8 mouse cellular contexts compared by ENCODE assay signal in the genomic region with DNA sequence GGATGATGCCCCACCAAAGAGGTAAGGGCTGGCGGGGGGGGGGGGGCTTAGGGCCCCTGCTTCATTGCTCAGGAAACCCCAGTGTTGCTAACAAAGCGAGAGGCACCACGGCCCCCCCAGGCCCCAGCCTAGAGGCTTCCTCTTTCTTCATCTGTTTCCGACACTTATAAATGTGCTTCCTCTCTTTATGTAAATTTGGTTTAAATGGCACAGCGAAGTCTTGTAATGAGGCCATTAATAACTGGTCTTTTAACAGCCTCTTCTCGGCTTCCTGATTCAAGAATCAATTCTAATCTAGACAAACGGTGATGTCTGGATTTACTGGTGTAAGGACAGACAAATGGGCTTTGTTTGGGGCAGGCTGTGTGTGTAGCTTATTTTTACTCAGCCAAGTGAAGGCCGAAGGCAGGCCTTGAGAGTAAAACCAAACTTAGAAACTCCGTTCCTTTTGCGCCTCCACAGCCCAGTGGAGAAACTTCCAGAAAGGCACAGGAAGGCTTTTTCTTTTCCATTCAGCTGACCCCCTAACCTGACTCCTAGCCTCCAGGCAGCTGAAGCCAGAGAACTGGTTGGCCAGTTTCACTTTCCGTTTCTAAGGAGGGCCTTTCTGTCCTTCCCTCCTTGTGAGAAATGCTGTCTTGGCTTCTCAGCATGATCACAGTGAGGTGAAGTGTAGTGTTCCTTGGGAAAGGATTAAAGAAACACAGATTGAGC. TPM values are rescaled to one million over a fixed set of nuclear protein-coding genes. Genes with fewer than 3 reads are reported as not detected.
DNase-seq lines count a peak whose midpoint lies in the region; ATAC-seq lines count a peak whose summit lies in the region.

No protein-coding gene starts in this region.

- ATAC-seq in forebrain, embryonic 14.5 days = no peak
- no peak for ATAC-seq in forebrain, embryonic 13.5 days
- ATAC-seq in hindbrain, embryonic 11.5 days (ENCODE audit: low FRiP score) = no peak
- ATAC-seq in neural tube, embryonic 14.5 days (ENCODE audit: low read depth) = no peak
- no peak for ATAC-seq in frontal cortex, adult (ENCODE audit: low TSS enrichment)

- H3K9ac ChIP-seq in forebrain, embryonic 14.5 days (ENCODE audit: low read length) = no peak overlapping the region
- no peak overlapping the region for H3K9ac ChIP-seq in forebrain, embryonic 13.5 days
- H3K9ac ChIP-seq in hindbrain, embryonic 11.5 days (ENCODE audit: low read depth, low read length) = no peak overlapping the region
- no peak overlapping the region for H3K9ac ChIP-seq in neural tube, embryonic 14.5 days (replicated peaks; ENCODE audit: low read depth, low read length)

- H3K36me3 ChIP-seq in forebrain, embryonic 14.5 days (ENCODE audit: control insufficient read depth, insufficient read depth, low read length) = no peaks in the 10 kb centered on the region
- H3K36me3 ChIP-seq in forebrain, embryonic 13.5 days (ENCODE audit: poor library complexity, severe bottlenecking) = no peaks in the 10 kb centered on the region
- no peaks in the 10 kb centered on the region for H3K36me3 ChIP-seq in hindbrain, embryonic 11.5 days (ENCODE audit: control insufficient read depth, insufficient read depth, low read length)
- no peaks in the 10 kb centered on the region for H3K36me3 ChIP-seq in neural tube, embryonic 14.5 days (ENCODE audit: control insufficient read depth, insufficient read depth, low read length)

- WGBS in forebrain, embryonic 14.5 days = 45% methylated on average over 11 of the region's 11 CpGs
- 40% methylated on average over 11 of the region's 11 CpGs for WGBS in forebrain, embryonic 13.5 days
- 60% methylated on average over 11 of the region's 11 CpGs for whole genome bisulfite sequencing in hindbrain, embryonic 11.5 days
- WGBS in neural tube, embryonic 14.5 days = 30% methylated on average over 11 of the region's 11 CpGs

- no peak overlapping the region for H3K4me3 ChIP-seq in forebrain, embryonic 14.5 days (ENCODE audit: low read depth, low read length)
- H3K4me3 ChIP-seq in forebrain, embryonic 13.5 days = no peak overlapping the region
- no peak overlapping the region for H3K4me3 ChIP-seq in hindbrain, embryonic 11.5 days (ENCODE audit: low read depth, low read length)
- H3K4me3 ChIP-seq in neural tube, embryonic 14.5 days (ENCODE audit: low read depth, low read length) = no peak overlapping the region

- no peaks in the 10 kb centered on the region for H3K9me3 ChIP-seq in forebrain, embryonic 14.5 days (replicated peaks; ENCODE audit: control insufficient read depth, low read length)
- no peaks in the 10 kb centered on the region for H3K9me3 ChIP-seq in forebrain, embryonic 13.5 days (replicated peaks)
- H3K9me3 ChIP-seq in hindbrain, embryonic 11.5 days (ENCODE audit: control insufficient read depth, low read length) = no peaks in the 10 kb centered on the region
- no peaks in the 10 kb centered on the region for H3K9me3 ChIP-seq in neural tube, embryonic 14.5 days (ENCODE audit: control insufficient read depth, low read length)

- no peak overlapping the region for H3K27ac ChIP-seq in forebrain, embryonic 14.5 days (ENCODE audit: low read depth, low read length)
- H3K27ac ChIP-seq in forebrain, embryonic 13.5 days = no peak overlapping the region
- no peak overlapping the region for H3K27ac ChIP-seq in hindbrain, embryonic 11.5 days (ENCODE audit: low read depth, low read length)
- H3K27ac ChIP-seq in neural tube, embryonic 14.5 days (ENCODE audit: low read depth, low read length) = 0 out of 2 replicates have a peak overlapping the region, but pooled peaks have one; percentile 12

- peaks cover 7% of the 10 kb centered on the region for H3K4me1 ChIP-seq in forebrain, embryonic 14.5 days (ENCODE audit: control insufficient read depth, insufficient read depth, low read length)
- peaks cover 18% of the 10 kb centered on the region for H3K4me1 ChIP-seq in forebrain, embryonic 13.5 days
- H3K4me1 ChIP-seq in hindbrain, embryonic 11.5 days (replicated peaks; ENCODE audit: control insufficient read depth, insufficient read depth, low read length) = no peaks in the 10 kb centered on the region
- H3K4me1 ChIP-seq in neural tube, embryonic 14.5 days (ENCODE audit: control insufficient read depth, insufficient read depth, low read length) = peaks cover 5% of the 10 kb centered on the region; the same call in 1 of the 2 replicates

- H3K4me2 ChIP-seq in forebrain, embryonic 14.5 days (ENCODE audit: low read length) = no peak overlapping the region
- H3K4me2 ChIP-seq in forebrain, embryonic 13.5 days = no peak overlapping the region
- no peak overlapping the region for H3K4me2 ChIP-seq in hindbrain, embryonic 11.5 days (replicated peaks; ENCODE audit: low read depth, low read length)
- H3K4me2 ChIP-seq in neural tube, embryonic 14.5 days (ENCODE audit: low read depth, low read length) = no peak overlapping the region

- no peaks in the 10 kb centered on the region for H3K27me3 ChIP-seq in forebrain, embryonic 14.5 days (replicated peaks; ENCODE audit: control insufficient read depth, insufficient read depth, low read length)
- H3K27me3 ChIP-seq in forebrain, embryonic 13.5 days = no peaks in the 10 kb centered on the region
- H3K27me3 ChIP-seq in hindbrain, embryonic 11.5 days (ENCODE audit: control insufficient read depth, insufficient read depth, low read length) = no peaks in the 10 kb centered on the region
- no peaks in the 10 kb centered on the region for H3K27me3 ChIP-seq in neural tube, embryonic 14.5 days (ENCODE audit: control insufficient read depth, insufficient read depth, low read length)

- DNase-seq in forebrain, embryonic 14.5 days (ENCODE audit: low spot score) = peak; percentile 7
- peak; percentile 37 for DNase-seq in adrenal gland, adult 8-10 months
- DNase-seq in hindbrain, embryonic 11.5 days (ENCODE audit: low spot score) = peak; percentile 11
- peak; percentile 34 for DNase-seq in liver
- no peak for DNase-seq in gastrocnemius, postnatal 4 days (ENCODE audit: low spot score in 2 of 2)

RNA-seq across cellular contexts. Expression of gene Pik3ap1, which starts 39.7 kb away (rescaled TPM):
- polyA plus RNA-seq in forebrain, embryonic 14.5 days (2014; fragmentation: Nextera tagmentation; extraction: Ambion mirVana) = 1.7 and 1.8 TPM in 2 replicates
- polyA plus RNA-seq in forebrain, embryonic 13.5 days (2015; fragmentation: Nextera tagmentation; extraction: Ambion mirVana) = 0.99 and 1.1 TPM in 2 replicates
- 10 to 100 TPM; 15.8 to 36.6 (median 26.2) TPM for total RNA-seq in adrenal gland, adult 8-10 months (2022)
- polyA plus RNA-seq in hindbrain, embryonic 11.5 days (2014; fragmentation: Nextera tagmentation; extraction: Ambion mirVana) = 1.7 TPM in 2 replicates
- 0.88 and 1.5 TPM in 2 replicates for polyA plus RNA-seq in neural tube, embryonic 14.5 days (2014; fragmentation: Nextera tagmentation; extraction: Ambion mirVana)
- total RNA-seq in gastrocnemius, postnatal 4 days (2021) = 1 to 10 TPM; 2.5 to 2.8 TPM

Comparison
In these comparisons a context has a peak if more than half of its experiments do, and no peak if none do; other contexts are left out.
1. DNase-seq: peak in forebrain, embryonic 14.5 days (single experiment), adrenal gland, adult 8-10 months (single experiment), hindbrain, embryonic 11.5 days (single experiment) and liver (single experiment); none in gastrocnemius, postnatal 4 days (0 of 2).